Mouse (Mus musculus): ENCODE data around the gene Snrpb2. TPM values are rescaled to one million over a fixed set of nuclear protein-coding genes. Genes with fewer than 3 reads are reported as not detected.

Snrpb2 gene
- total RNA-seq (2021) = 10 to 100 TPM; 47.7 to 48.7 TPM
- long read RNA-seq, experiment 1, transcript Snrpb2-201 (7 exons, 2,061 nt) = major isoform, 29 of 38 reads
- long read RNA-seq, experiment 1, partial matches to known transcripts = 4 of 38 reads
- long read RNA-seq, experiment 1, other reads (novel, unspliced or antisense) = 5 of 38 reads
- long read RNA-seq, experiment 2, transcript Snrpb2-201 (7 exons, 2,061 nt) = major isoform, 23 of 29 reads
- long read RNA-seq, experiment 2, partial matches to known transcripts = 3 of 29 reads
- long read RNA-seq, experiment 2, other reads (novel, unspliced or antisense) = 3 of 29 reads

- intact Hi-C loops (cut with DNase I) = loop anchor here (5.0 kb wide), 1 partner anchor 161 kb away; the partner anchor contains the start of gene Kif16b
- peak; percentile 82 to 88 for DNase-seq (ENCODE audit: low spot score in 2 of 2)
Observed at GRCm38 (mm10) chr2:143062812-143063792, at the start of gene Snrpb2. Gene Snrpb2 (plus strand): TSS chr2:143063039.

DNA sequence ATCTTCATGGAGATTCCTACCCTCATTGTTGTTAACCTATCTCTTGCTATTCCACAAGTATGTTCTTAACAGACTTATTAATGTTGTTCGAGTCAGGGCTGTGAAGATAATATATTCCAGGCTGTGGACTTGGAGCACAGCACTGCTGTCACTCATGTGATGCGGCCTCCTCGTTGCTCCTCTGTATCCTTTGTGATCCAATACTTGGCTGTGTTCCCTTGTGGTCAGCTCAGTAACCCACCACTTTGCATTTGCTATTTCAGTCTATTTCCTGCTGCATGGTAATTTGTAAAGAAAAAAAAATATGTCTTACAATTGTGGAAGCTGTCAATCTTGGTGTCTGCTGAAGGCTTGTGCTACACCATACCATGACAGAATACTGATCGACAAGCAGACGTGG, 49.8 kb upstream of the Snrpb2 start:
- intact Hi-C loops (cut with DNase I) = no loop called here
- DNase-seq (ENCODE audit: low spot score in 2 of 2) = no peak

- intact Hi-C loops (cut with DNase I) = no loop called here
- no peak for DNase-seq (ENCODE audit: low spot score in 2 of 2)
Observed at GRCm38 (mm10) chr2:143018084-143018483, 44.8 kb upstream of the Snrpb2 start.

- intact Hi-C loops (cut with DNase I) = no loop called here
- DNase-seq (ENCODE audit: low spot score in 2 of 2) = peak in 1 of 2 experiments; percentile 31
Observed at GRCm38 (mm10) chr2:143018591-143019130, 44.2 kb upstream of the Snrpb2 start.

GRCm38 (mm10) chr2:143019727-143020126, 43.1 kb upstream of the Snrpb2 start:
- intact Hi-C loops (cut with DNase I) = no loop called here
- DNase-seq (ENCODE audit: low spot score in 2 of 2) = no peak

GRCm38 (mm10) chr2:143023331-143023730, 39.5 kb upstream of the Snrpb2 start:
- DNase-seq (ENCODE audit: low spot score in 2 of 2) = no peak
- intact Hi-C loops (cut with DNase I) = no loop called here

- intact Hi-C loops (cut with DNase I) = no loop called here
- DNase-seq (ENCODE audit: low spot score in 2 of 2) = no peak
Observed at GRCm38 (mm10) chr2:143024226-143024625, 38.6 kb upstream of the Snrpb2 start.

- intact Hi-C loops (cut with DNase I) = no loop called here
Observed at GRCm38 (mm10) chr2:143031283-143031682, 31.6 kb upstream of the Snrpb2 start.

DNA sequence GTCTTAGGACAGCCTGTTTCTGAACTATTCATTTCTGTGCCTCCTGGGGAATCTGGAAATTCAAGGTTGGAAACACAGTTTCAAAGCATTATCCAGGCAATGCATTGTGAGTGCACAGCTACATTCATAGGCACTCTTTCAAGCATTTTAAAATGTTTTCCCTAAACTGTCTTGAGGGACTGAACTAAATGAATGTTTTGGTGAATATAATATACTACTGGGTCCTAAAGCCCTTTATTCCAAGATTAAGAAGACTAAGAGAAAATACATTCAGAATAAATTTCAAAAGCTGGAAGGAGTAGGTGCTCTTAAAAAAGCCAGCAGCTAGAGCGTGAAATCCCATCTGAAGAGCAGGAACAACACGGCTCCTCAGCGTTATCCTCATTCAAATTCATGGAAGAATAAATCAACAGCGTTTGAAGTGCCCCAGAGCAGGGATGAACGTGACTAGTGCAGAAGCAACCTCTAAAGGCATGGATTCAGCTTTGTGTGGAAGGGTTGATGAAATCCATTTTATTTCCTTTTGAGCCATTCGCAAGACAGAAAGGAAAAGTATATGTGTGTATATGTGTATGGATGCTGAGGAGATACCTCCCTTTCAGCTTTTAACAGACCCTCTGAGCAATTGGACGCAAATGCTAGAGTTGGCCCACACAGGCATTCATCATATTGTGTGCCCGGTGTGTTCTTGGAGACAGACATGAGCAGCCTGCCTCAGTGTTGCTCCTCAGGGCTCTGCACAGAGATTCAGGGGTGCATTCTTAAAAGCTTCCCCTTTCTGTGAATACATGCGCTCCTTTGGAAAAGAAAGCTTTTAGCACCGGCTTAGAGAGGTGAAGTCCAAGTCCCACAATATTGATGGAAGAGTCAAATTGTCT, 30.2 kb upstream of the Snrpb2 start:
- intact Hi-C loops (cut with DNase I) = no loop called here
- peak in 1 of 2 experiments; percentile 49 for DNase-seq (ENCODE audit: low spot score in 2 of 2)

More at GRCm38 (mm10) chr2:143031283-143031682, 31.6 kb upstream of the Snrpb2 start:
- DNase-seq (ENCODE audit: low spot score in 2 of 2) = no peak

DNA sequence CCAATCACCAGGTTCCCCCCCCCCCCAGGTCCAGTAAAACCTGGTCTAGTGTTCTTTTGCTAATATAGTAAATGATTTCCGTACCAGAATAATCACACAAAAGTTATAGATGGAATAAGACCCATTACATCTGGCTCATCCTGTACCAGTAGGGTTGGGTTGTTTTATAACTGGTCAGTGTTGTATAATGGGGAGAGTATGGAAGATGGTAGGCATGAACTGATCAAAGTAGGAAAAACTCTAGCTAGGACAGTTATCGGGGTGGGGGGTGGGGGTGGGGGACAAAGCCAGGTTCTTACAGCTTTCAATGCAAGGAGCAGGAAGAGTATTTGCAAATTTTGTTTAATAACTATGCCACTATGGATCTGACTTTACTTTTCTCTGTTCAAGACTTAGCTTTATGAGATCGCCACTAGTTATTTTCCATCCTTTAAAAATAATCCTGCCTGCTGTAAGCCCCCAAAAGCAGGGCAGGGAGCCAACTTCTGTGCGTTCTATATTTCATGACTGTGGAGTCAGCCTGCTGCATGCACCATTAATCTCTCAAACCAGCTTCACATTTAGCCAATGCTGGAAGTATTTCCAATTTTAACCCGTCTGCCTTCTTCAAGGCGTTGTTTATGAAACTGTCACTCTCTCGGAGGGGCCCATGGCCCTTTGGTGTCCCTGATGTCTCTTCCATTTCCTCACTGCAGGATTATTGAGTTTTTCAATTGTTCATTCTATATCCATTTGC, 28.3 kb upstream of the Snrpb2 start:
- intact Hi-C loops (cut with DNase I) = no loop called here

DNA sequence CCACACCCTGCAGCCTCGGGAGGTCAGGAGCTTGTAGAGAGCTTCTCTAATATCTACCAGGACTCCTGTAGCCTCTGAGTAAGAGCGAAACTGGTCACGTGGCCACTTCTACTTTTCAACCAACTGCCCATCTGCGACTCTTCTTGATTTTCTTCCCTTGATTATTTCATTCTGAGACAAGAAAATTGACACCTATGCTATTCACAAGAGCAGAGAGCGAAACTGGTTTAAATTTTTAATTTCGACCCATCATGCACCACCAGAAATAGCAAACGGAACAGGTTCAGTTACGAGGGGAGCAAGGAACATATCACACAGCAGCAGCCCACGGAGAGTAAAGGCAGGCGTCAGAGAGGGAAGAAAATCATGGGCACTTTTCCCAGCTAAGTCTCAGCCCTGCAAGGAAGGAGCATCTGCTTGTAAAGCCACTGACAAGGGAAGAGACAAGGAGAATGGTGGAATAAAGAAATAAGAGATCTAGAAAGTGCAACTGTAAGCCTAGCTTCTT, 27.7 kb upstream of the Snrpb2 start:
- intact Hi-C loops (cut with DNase I) = no loop called here
- DNase-seq (ENCODE audit: low spot score in 2 of 2) = peak; percentile 31 to 59

More for the DNA sequence above, 28.3 kb upstream of the Snrpb2 start:
- peak; percentile 30 to 57 for DNase-seq (ENCODE audit: low spot score in 2 of 2)

DNA sequence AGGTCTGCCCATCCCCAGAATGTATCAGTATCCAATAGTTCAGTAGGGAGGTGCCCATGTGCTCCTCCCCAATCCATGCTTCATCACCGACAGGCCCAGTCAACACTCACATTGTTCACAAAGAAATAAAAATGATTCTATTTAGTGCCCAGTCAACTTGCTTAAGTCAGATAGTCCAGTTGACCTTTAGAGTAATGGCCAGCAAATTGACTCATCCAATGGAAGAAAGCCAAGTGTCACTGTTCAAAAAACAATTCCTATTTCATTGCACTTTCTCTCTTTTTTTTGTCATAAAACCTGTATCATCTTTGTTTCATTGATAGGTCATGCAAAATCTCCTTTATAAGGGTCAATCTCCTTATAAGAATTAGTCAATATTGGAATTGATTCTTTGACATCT, 21.2 kb upstream of the Snrpb2 start:
- DNase-seq (ENCODE audit: low spot score in 2 of 2) = no peak
- intact Hi-C loops (cut with DNase I) = no loop called here

DNA sequence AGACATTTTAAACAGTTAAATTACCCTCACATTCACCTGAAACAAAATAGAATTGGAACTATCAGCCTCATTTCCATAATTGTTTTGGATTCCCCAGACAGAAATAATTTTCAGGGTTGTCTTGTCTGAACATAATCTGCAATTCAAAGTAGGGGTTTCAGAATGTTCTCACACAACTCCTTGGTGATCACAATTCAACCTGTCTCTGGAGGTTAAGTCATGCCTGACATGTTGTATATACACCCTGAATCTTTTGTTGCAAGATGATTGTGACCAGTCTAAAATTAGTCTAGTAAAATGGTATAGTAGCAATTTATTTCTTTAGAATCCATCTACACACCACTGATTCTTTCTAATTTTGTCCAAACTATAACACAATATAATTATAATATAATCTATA, 7.6 kb upstream of the Snrpb2 start:
- intact Hi-C loops (cut with DNase I) = no loop called here

DNA sequence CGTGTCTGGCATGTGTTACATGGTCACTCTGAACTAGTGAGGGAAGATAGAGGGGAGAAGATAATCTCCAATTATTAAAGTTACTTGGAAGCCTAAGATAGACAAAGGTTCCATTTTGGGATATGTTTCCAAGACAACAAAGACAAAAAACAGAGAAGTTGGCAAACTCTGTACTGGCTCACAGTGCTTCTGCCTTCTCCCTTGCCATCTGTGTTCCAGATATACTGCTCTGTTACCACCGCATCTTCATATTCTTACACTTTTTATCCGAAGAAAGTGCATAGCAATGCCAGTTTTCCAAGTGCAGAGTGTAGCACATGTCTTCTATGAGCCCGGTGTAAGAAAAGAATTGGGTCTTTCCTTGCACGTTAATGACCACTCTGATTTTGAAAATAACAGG, 6.1 kb upstream of the Snrpb2 start:
- intact Hi-C loops (cut with DNase I) = no loop called here
- DNase-seq (ENCODE audit: low spot score in 2 of 2) = peak; percentile 28 to 85

More for the DNA sequence above, 7.6 kb upstream of the Snrpb2 start:
- no peak for DNase-seq (ENCODE audit: low spot score in 2 of 2)

DNA sequence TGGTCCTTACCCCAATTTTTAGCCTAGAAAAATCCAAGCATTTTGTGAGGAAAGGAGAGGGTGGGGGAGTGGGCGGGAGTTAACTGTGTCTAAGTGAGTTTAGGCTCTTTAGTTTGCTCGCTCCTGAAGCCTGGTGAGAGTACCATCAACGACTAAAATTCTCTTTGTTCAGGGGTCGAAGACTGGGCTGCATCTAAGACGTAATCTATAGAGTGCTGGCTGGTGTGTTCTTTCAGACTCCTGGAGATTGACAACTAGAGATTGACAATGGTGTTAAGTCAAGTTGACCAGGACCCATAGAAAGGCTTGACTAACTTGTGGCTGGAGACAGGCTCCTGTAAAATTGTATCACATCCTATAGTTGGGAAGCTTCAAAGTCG, 417 bp upstream of the Snrpb2 start:
- intact Hi-C loops (cut with DNase I) = loop anchor here (5.0 kb wide), 1 partner anchor 160 kb away; the partner anchor contains the start of gene Kif16b

DNA sequence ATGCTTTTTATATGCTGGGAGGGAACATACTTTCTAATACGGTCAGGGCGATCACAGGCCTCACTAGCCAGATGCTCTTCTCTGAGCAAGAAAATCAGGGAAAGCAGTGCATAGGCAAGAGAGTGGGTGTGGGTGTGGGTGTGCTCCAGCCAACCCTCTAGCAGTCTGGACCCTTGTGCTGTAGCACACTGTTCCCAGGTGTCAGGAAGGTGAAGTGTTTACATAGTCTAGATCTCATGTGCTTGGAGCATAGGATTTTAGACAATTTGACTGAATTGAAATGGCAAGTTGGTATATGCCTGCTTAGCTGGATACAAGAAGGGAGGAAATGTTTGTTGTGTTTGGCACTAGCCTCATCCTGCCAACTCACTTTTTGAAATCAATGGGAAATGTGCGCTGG, 3.1 kb downstream of the Snrpb2 start:
- intact Hi-C loops (cut with DNase I) = no loop called here
- DNase-seq (ENCODE audit: low spot score in 2 of 2) = no peak

More for the DNA sequence above, 417 bp upstream of the Snrpb2 start:
- DNase-seq (ENCODE audit: low spot score in 2 of 2) = no peak

DNA sequence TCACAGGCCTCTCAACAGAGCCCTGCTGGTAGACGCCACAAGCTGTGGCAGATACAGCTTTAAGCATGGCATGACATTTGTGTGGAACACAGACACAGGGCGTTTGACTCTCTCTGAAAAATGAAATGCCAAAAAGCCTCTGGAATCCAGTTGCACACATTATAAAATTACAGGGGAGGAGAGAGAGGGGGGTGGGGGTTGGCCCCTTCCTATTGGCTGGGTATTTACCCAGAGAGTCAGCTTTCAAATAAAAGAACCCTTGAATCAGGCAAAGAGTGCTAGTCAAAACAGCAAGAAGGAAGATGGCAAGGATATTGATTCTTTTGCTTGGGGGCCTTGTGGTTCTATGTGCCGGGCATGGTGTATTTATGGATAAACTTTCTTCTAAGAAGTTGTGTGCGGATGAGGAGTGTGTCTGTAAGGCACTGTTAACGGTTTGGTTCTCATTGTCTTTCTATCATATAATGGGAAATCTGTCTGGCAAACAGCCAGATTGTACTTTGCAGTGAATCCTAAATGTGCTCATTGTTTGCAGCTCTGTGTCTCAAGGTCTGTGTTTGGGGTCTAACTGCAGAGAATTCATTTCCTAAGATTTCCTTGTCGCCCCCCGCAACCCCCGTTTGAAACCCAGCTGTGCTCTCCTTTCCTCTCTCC, 15.5 kb downstream of the Snrpb2 start, which contains the start of gene Otor:
Gene Otor, plus strand, starts transcription at position 276 of the 654 bp plus-strand sequence.
- intact Hi-C loops (cut with DNase I) = no loop called here
- no peak for DNase-seq (ENCODE audit: low spot score in 2 of 2)

GRCm38 (mm10) chr2:143081693-143082092, 18.9 kb downstream of the Snrpb2 start:
- no peak for DNase-seq (ENCODE audit: low spot score in 2 of 2)
- intact Hi-C loops (cut with DNase I) = no loop called here

Measured in left cerebral cortex, postnatal 14 days (tissue).